ENCODE assay signal across 19 mouse cellular contexts in the genomic region with DNA sequence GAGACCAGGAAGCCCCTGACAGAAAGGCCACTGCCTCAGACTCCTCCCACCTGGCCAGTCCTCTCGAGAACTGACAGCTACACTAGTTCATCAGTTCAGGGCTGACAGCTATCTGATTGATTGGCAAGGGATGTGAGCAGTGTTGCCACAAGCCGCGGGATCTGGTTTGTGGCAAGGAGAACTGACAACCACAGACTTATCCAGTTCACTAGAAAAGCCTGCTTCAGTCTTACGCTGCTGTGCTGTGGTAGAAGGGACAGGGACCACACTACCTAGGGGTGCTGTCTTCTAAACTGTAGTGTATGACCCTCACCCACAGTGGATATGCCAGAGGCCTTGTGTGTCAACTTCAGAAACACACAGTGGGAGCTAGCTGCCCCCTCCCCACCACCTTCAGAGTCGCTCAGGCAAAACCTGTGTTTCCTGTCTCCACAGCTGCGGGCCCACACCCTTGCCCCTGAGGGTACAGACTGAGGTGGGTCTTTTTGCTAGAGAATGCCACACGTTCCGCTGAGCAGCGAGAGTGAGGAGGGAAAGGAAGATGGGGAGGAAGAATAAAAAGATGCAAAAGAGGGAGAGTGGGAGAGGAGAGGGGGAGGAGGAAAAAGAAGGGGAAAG. TPM values are rescaled to one million over a fixed set of nuclear protein-coding genes. Genes with fewer than 3 reads are reported as not detected.
DNase-seq lines count a peak whose midpoint lies in the region; ATAC-seq and TF ChIP-seq lines count a peak whose summit lies in the region.
"Had no signal": no experiment of that assay in that cellular context is flagged by ENCODE, and none has a peak within 500 bp of the region (broad histone marks: within the 10 kb centered on the region; RNA-seq: fewer than 3 reads in every experiment).

No protein-coding gene starts in this region.

- H3K9me3 ChIP-seq in hindbrain, embryonic 13.5 days, result no peaks in the 10 kb centered on the region
- no peaks in the 10 kb centered on the region for H3K9me3 ChIP-seq in hindbrain, postnatal 0 days (ENCODE audit: low read length)
- no peaks in the 10 kb centered on the region for H3K9me3 ChIP-seq in stomach, embryonic 14.5 days (ENCODE audit: control insufficient read depth, low read depth, low read length)
- H3K9me3 ChIP-seq in stomach, postnatal 0 days (ENCODE audit: control insufficient read depth, low read length), result no peaks in the 10 kb centered on the region
- no peaks in the 10 kb centered on the region for H3K9me3 ChIP-seq in embryonic facial prominence, embryonic 15.5 days (replicated peaks)
- H3K9me3 ChIP-seq in midbrain, embryonic 11.5 days (ENCODE audit: control insufficient read depth, low read length), result no peaks in the 10 kb centered on the region; the same call in 1 of the 2 replicates
- H3K9me3 ChIP-seq: forebrain, embryonic 15.5 days; heart, embryonic 13.5 days; limb, embryonic 15.5 days; neural tube, embryonic 13.5 days had no signal

- TF ChIP-seq EP300 in stomach, postnatal 0 days (optimal IDR thresholded peaks at IDR 0.05), result no peak
- TF ChIP-seq EP300 in heart, adult 2 months (IDR thresholded peaks at IDR 0.05; ENCODE audit: insufficient read depth, low read depth, low read length), result no peak

- intact Hi-C loops in heart, adult 2 months (cut with DNase I), result no loop called here

- ATAC-seq in hindbrain, embryonic 13.5 days (ENCODE audit: low FRiP score), result 0 out of 2 replicates have a peak, but pooled peaks have one; percentile 25
- ATAC-seq in hindbrain, postnatal 0 days, result no peak
- peak; percentile 19; the same call in 1 of the 2 replicates for ATAC-seq in stomach, embryonic 14.5 days (ENCODE audit: insufficient number of reproducible peaks, insufficient read depth, low FRiP score, low read depth)
- ATAC-seq in stomach, postnatal 0 days (ENCODE audit: low FRiP score, low TSS enrichment), result no peak
- 0 out of 2 replicates have a peak, but pooled peaks have one; percentile 40 for ATAC-seq in embryonic facial prominence, embryonic 15.5 days (ENCODE audit: insufficient number of reproducible peaks, low FRiP score, low TSS enrichment, low read depth)
- no peak for ATAC-seq in midbrain, embryonic 11.5 days (ENCODE audit: low FRiP score)
- ATAC-seq: forebrain, embryonic 15.5 days had no signal

- WGBS in hindbrain, embryonic 13.5 days, result 61% methylated on average over 9 of the region's 9 CpGs
- WGBS in hindbrain, postnatal 0 days, result 62% methylated on average over 9 of the region's 9 CpGs
- WGBS in stomach, embryonic 14.5 days, result 32% methylated on average over 9 of the region's 9 CpGs
- WGBS in stomach, postnatal 0 days, result 35% methylated on average over 9 of the region's 9 CpGs
- 27% methylated on average over 9 of the region's 9 CpGs for WGBS in embryonic facial prominence, embryonic 15.5 days
- 42% methylated on average over 9 of the region's 9 CpGs for WGBS in heart, adult 2 months
- 62% methylated on average over 9 of the region's 9 CpGs for WGBS in midbrain, embryonic 11.5 days

- H3K9ac ChIP-seq in hindbrain, embryonic 13.5 days, result no peak overlapping the region
- no peak overlapping the region for H3K9ac ChIP-seq in hindbrain, postnatal 0 days (replicated peaks; ENCODE audit: low read length)
- H3K9ac ChIP-seq in stomach, embryonic 14.5 days (replicated peaks; ENCODE audit: low read depth, low read length), result no peak overlapping the region
- H3K9ac ChIP-seq in stomach, postnatal 0 days (ENCODE audit: low read length), result no peak overlapping the region
- no peak overlapping the region for H3K9ac ChIP-seq in embryonic facial prominence, embryonic 15.5 days
- H3K9ac ChIP-seq in heart, adult 2 months (ENCODE audit: low read depth, low read length), result no peak overlapping the region
- no peak overlapping the region for H3K9ac ChIP-seq in midbrain, embryonic 11.5 days (ENCODE audit: low read length)
- H3K9ac ChIP-seq: forebrain, embryonic 15.5 days; heart, embryonic 13.5 days; limb, embryonic 15.5 days; neural tube, embryonic 13.5 days had no signal

- no peaks in the 10 kb centered on the region for H3K27me3 ChIP-seq in hindbrain, embryonic 13.5 days
- H3K27me3 ChIP-seq in hindbrain, postnatal 0 days (ENCODE audit: insufficient read depth, low read length), result no peaks in the 10 kb centered on the region
- H3K27me3 ChIP-seq in stomach, embryonic 14.5 days (ENCODE audit: control insufficient read depth, insufficient read depth, low read length), result no peaks in the 10 kb centered on the region
- H3K27me3 ChIP-seq in stomach, postnatal 0 days (ENCODE audit: control insufficient read depth, insufficient read depth, low read length), result no peaks in the 10 kb centered on the region
- H3K27me3 ChIP-seq in embryonic facial prominence, embryonic 15.5 days, result no peaks in the 10 kb centered on the region
- H3K27me3 ChIP-seq in heart, adult 2 months (ENCODE audit: control insufficient read depth, insufficient read depth, low read length), result no peaks in the 10 kb centered on the region
- H3K27me3 ChIP-seq in midbrain, embryonic 11.5 days (ENCODE audit: control insufficient read depth, insufficient read depth, low read length), result no peaks in the 10 kb centered on the region
- H3K27me3 ChIP-seq: forebrain, embryonic 15.5 days; heart, embryonic 13.5 days; limb, embryonic 15.5 days; neural tube, embryonic 13.5 days had no signal

- DNase-seq in hindbrain, postnatal 0 days (ENCODE audit: low spot score), result no peak
- no peak for DNase-seq in stomach, postnatal 0 days (ENCODE audit: low spot score)
- no peak for DNase-seq in heart, adult 2 months
- no peak for DNase-seq in midbrain, embryonic 11.5 days (ENCODE audit: low spot score, missing footprints)
- DNase-seq: adrenal gland, postnatal 25 days; B cell, adult 2 months; cerebellum, adult 18-20 months; heart, postnatal 36 days; kidney, adult 8-10 months; kidney, postnatal 36 days; lung, adult 18-20 months; right cerebral cortex, postnatal 25 days had no signal

- H3K4me1 ChIP-seq in hindbrain, embryonic 13.5 days (replicated peaks), result peaks cover 6% of the 10 kb centered on the region
- H3K4me1 ChIP-seq in hindbrain, postnatal 0 days (ENCODE audit: insufficient read depth, low read length), result no peaks in the 10 kb centered on the region; the same call in 1 of the 2 replicates
- peaks cover 4% of the 10 kb centered on the region; the same call in 1 of the 2 replicates for H3K4me1 ChIP-seq in stomach, embryonic 14.5 days (ENCODE audit: control insufficient read depth, insufficient read depth, low read length)
- H3K4me1 ChIP-seq in stomach, postnatal 0 days (replicated peaks; ENCODE audit: control insufficient read depth, insufficient read depth), result no peaks in the 10 kb centered on the region
- peaks cover 12% of the 10 kb centered on the region for H3K4me1 ChIP-seq in embryonic facial prominence, embryonic 15.5 days
- no peaks in the 10 kb centered on the region; the same call in 1 of the 2 replicates for H3K4me1 ChIP-seq in heart, adult 2 months (ENCODE audit: control insufficient read depth, insufficient read depth, low read length)
- H3K4me1 ChIP-seq in midbrain, embryonic 11.5 days (ENCODE audit: control insufficient read depth, insufficient read depth, low read length), result no peaks in the 10 kb centered on the region

- H3K36me3 ChIP-seq in hindbrain, embryonic 13.5 days, result no peaks in the 10 kb centered on the region
- H3K36me3 ChIP-seq in hindbrain, postnatal 0 days (ENCODE audit: insufficient read depth, low read length), result no peaks in the 10 kb centered on the region
- H3K36me3 ChIP-seq in stomach, embryonic 14.5 days (ENCODE audit: control insufficient read depth, insufficient read depth, low read length), result no peaks in the 10 kb centered on the region
- H3K36me3 ChIP-seq in stomach, postnatal 0 days (ENCODE audit: control insufficient read depth, insufficient read depth, low read length), result no peaks in the 10 kb centered on the region
- H3K36me3 ChIP-seq in embryonic facial prominence, embryonic 15.5 days, result no peaks in the 10 kb centered on the region
- H3K36me3 ChIP-seq in heart, adult 2 months (ENCODE audit: control insufficient read depth, insufficient read depth, low read length), result no peaks in the 10 kb centered on the region
- no peaks in the 10 kb centered on the region for H3K36me3 ChIP-seq in midbrain, embryonic 11.5 days (ENCODE audit: control insufficient read depth, insufficient read depth, low read length)
- H3K36me3 ChIP-seq: forebrain, embryonic 15.5 days; heart, embryonic 13.5 days; limb, embryonic 15.5 days; neural tube, embryonic 13.5 days had no signal

- H3K4me3 ChIP-seq in hindbrain, embryonic 13.5 days, result no peak overlapping the region
- no peak overlapping the region for H3K4me3 ChIP-seq in hindbrain, postnatal 0 days (ENCODE audit: low read length)
- no peak overlapping the region for H3K4me3 ChIP-seq in stomach, embryonic 14.5 days (ENCODE audit: low read depth, low read length)
- H3K4me3 ChIP-seq in stomach, postnatal 0 days (ENCODE audit: low read depth, low read length), result no peak overlapping the region
- no peak overlapping the region for H3K4me3 ChIP-seq in embryonic facial prominence, embryonic 15.5 days (replicated peaks)
- no peak overlapping the region for H3K4me3 ChIP-seq in heart, adult 2 months
- H3K4me3 ChIP-seq in midbrain, embryonic 11.5 days (ENCODE audit: low read depth, low read length), result no peak overlapping the region
- H3K4me3 ChIP-seq: forebrain, embryonic 15.5 days; heart, embryonic 13.5 days; limb, embryonic 15.5 days; neural tube, embryonic 13.5 days had no signal

- H3K27ac ChIP-seq in hindbrain, embryonic 13.5 days, result no peak overlapping the region
- no peak overlapping the region for H3K27ac ChIP-seq in hindbrain, postnatal 0 days
- no peak overlapping the region for H3K27ac ChIP-seq in stomach, embryonic 14.5 days (ENCODE audit: low read length)
- no peak overlapping the region for H3K27ac ChIP-seq in stomach, postnatal 0 days (replicated peaks)
- H3K27ac ChIP-seq in embryonic facial prominence, embryonic 15.5 days (replicated peaks), result no peak overlapping the region
- no peak overlapping the region for H3K27ac ChIP-seq in heart, adult 2 months
- H3K27ac ChIP-seq in midbrain, embryonic 11.5 days (ENCODE audit: low read depth, low read length), result no peak overlapping the region
- H3K27ac ChIP-seq: forebrain, embryonic 15.5 days; heart, embryonic 13.5 days; limb, embryonic 15.5 days; neural tube, embryonic 13.5 days had no signal

- no peak overlapping the region for H3K4me2 ChIP-seq in hindbrain, embryonic 13.5 days
- no peak overlapping the region for H3K4me2 ChIP-seq in hindbrain, postnatal 0 days (ENCODE audit: low read depth, low read length)
- H3K4me2 ChIP-seq in stomach, embryonic 14.5 days (replicated peaks; ENCODE audit: low read depth, low read length), result no peak overlapping the region
- no peak overlapping the region for H3K4me2 ChIP-seq in stomach, postnatal 0 days (replicated peaks; ENCODE audit: low read depth)
- H3K4me2 ChIP-seq in embryonic facial prominence, embryonic 15.5 days (replicated peaks), result no peak overlapping the region
- no peak overlapping the region for H3K4me2 ChIP-seq in midbrain, embryonic 11.5 days
- H3K4me2 ChIP-seq: forebrain, embryonic 15.5 days; heart, embryonic 13.5 days; limb, embryonic 15.5 days; neural tube, embryonic 13.5 days had no signal

- no peak for TF ChIP-seq POLR2A in heart, adult 2 months (IDR thresholded peaks at IDR 0.05; ENCODE audit: insufficient read depth, low read depth, low read length)

- no peak for TF ChIP-seq CTCF in hindbrain, postnatal 0 days (IDR thresholded peaks at IDR 0.05; ENCODE audit: low read depth)
- no peak for TF ChIP-seq CTCF in stomach, postnatal 0 days (IDR thresholded peaks at IDR 0.05; ENCODE audit: low read depth)
- TF ChIP-seq CTCF in heart, adult 2 months (IDR thresholded peaks at IDR 0.05), result no peak

- no peaks in the 10 kb centered on the region for H3K79me2 ChIP-seq in heart, adult 2 months (replicated peaks; ENCODE audit: control insufficient read depth, insufficient read depth, low read length)

RNA-seq across cellular contexts. Expression of a gene that starts 19.5 kb away (rescaled TPM):
- polyA plus RNA-seq in hindbrain, embryonic 13.5 days (2015; fragmentation: Nextera tagmentation; extraction: Ambion mirVana), result 26.1 and 27.5 TPM in 2 replicates
- total RNA-seq in hindbrain, postnatal 0 days (2014; rRNA removed), result 34.9 and 35.8 TPM in 2 replicates
- 25.6 and 26.1 TPM in 2 replicates for polyA plus RNA-seq in hindbrain, postnatal 0 days (2015; fragmentation: Nextera tagmentation; extraction: Ambion mirVana)
- 14.7 and 14.9 TPM in 2 replicates for polyA plus RNA-seq in stomach, embryonic 14.5 days (2014; fragmentation: Nextera tagmentation; extraction: Ambion mirVana)
- polyA plus RNA-seq in stomach, postnatal 0 days (2015; fragmentation: Nextera tagmentation; extraction: Ambion mirVana), result 9.6 and 10.3 TPM in 2 replicates
- 18.4 and 19.6 TPM in 2 replicates for polyA plus RNA-seq in embryonic facial prominence, embryonic 15.5 days (2015; fragmentation: Nextera tagmentation; extraction: Ambion mirVana)
- 10 to 100 TPM; 31.6 to 32.0 TPM for total RNA-seq in heart, adult 2 months (2021)
- 29.3 and 50.6 TPM in 2 replicates for polyA plus RNA-seq in heart, adult 2 months (2012; rRNA removed)
- 17.0 and 17.2 TPM in 2 replicates for polyA plus RNA-seq in midbrain, embryonic 11.5 days (2014; fragmentation: Nextera tagmentation; extraction: Ambion mirVana)

RNA-seq across cellular contexts. Expression of a gene that starts 56.2 kb away (rescaled TPM):
- 15.9 and 16.1 TPM in 2 replicates for polyA plus RNA-seq in hindbrain, embryonic 13.5 days (2015; fragmentation: Nextera tagmentation; extraction: Ambion mirVana)
- 11.5 and 15.7 TPM in 2 replicates for total RNA-seq in hindbrain, postnatal 0 days (2014; rRNA removed)
- polyA plus RNA-seq in hindbrain, postnatal 0 days (2015; fragmentation: Nextera tagmentation; extraction: Ambion mirVana), result 19.7 and 20.6 TPM in 2 replicates
- polyA plus RNA-seq in stomach, embryonic 14.5 days (2014; fragmentation: Nextera tagmentation; extraction: Ambion mirVana), result 70.3 and 74.8 TPM in 2 replicates
- 14.2 and 15.3 TPM in 2 replicates for polyA plus RNA-seq in stomach, postnatal 0 days (2015; fragmentation: Nextera tagmentation; extraction: Ambion mirVana)
- polyA plus RNA-seq in embryonic facial prominence, embryonic 15.5 days (2015; fragmentation: Nextera tagmentation; extraction: Ambion mirVana), result 59.9 and 62.3 TPM in 2 replicates
- total RNA-seq in heart, adult 2 months (2021), result 1 to 10 TPM in 1 of 2 experiments, under 1 TPM in 1; 0.91 to 1.3 TPM
- 0.90 and 1.3 TPM in 2 replicates for polyA plus RNA-seq in heart, adult 2 months (2012; rRNA removed)
- polyA plus RNA-seq in midbrain, embryonic 11.5 days (2014; fragmentation: Nextera tagmentation; extraction: Ambion mirVana), result 55.1 and 55.6 TPM in 2 replicates

Comparison
In these comparisons a context has a peak if more than half of its experiments do, and no peak if none do; other contexts are left out.
1. ATAC-seq: peak in hindbrain, embryonic 13.5 days (single experiment), stomach, embryonic 14.5 days (single experiment) and embryonic facial prominence, embryonic 15.5 days (single experiment); none in hindbrain, postnatal 0 days (single experiment), stomach, postnatal 0 days (single experiment) and midbrain, embryonic 11.5 days (single experiment).